Mouse (Mus musculus) adrenal gland, postnatal 4 days (tissue): Measurements from ENCODE around the gene Aldoc. TPM values are rescaled to one million over a fixed set of nuclear protein-coding genes. Genes with fewer than 3 reads are reported as not detected.

Source experiments
- DNase-seq, 2 experiments: peaks; one replicate each; pipeline ENCODE4 v3.0.0; 2021 to 2022; ENCODE audit warnings: low spot score in 2 of 2, mixed read lengths in 2 of 2
- total RNA-seq, 2 experiments: library from RNA; stranded (reverse); gene quantifications; 2 replicates each; pipeline ENCODE4 v1.2.3; 2021

Gene Aldoc
- total RNA-seq, 2 experiments from 2014 or later, result 15.3 to 16.2 TPM

- no peak for DNase-seq
These were observed 5.8 kb downstream of the Aldoc start for GRCm38 (mm10) chr11:78328512-78329056.

- DNase-seq, result no peak
These were observed 9.9 kb downstream of the Aldoc start for GRCm38 (mm10) chr11:78332676-78333075.

- DNase-seq, result no peak
These were observed 11.2 kb downstream of the Aldoc start for GRCm38 (mm10) chr11:78333992-78334391.

GRCm38 (mm10) chr11:78337040-78337439 lies 14.3 kb downstream of the Aldoc start:
- DNase-seq, result no peak

DNA sequence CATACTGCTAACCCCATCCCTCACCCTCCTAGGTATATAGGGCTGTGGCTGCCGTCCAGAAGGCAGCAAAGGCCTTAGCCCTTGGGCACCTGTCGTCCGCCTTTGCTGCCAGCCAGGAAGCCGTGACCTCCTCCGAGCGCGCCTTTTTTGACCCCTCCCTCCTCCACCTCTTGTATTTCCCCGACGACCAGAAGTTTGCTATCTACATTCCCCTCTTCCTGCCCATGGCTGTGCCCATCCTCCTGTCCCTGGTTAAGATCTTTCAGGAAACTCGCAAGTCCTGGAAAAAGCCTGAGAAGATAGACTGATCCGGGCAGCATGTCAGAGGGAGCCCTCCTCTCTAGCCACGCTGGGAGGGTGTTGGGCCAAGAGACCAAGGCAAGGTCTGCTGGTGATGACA lies 18.9 kb downstream of the Aldoc start:
- no peak for DNase-seq

DNA sequence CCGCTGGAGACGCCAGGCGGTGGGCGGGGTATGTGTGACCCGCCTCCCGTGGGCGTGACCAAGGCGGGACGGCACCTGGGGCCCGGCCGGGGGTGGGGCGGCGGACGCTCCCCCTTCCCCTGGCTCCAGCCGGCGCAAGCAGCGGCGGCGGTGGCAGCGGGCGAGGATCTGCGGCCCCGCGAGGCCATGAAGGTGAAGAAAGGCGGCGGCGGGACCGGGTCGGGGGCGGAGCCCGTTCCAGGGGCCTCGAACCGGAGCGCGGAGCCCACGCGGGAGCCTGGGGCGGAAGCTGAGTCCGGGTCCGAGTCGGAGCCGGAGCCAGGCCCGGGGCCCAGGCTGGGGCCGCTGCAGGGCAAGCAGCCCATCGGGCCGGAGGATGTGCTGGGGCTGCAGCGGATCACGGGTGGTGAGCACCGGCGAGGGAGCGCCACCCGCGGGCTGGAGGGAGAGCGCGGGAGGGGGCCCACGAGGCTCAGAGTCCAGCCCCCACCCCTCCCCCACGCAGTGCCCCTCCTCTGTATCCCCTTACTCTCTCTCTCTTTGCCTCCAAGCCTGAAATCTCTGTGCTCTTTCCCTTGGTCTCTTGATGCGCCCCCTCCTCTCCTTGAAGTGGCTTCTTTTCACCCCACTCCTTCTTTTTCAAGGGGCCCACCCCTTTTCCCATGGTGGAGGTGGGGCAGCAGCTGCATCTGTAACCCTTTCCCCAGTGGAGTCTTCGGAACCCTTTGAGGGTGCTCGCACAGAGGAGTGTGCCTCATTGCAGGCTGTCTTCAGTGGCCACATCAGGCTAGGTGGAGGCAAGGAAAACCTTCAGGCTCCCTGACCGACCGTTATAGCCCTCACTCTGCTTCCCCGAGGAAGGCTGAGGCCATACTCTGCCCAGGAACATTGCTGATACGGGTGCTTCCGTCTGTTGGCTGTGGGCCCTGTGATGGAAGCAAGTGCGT lies 20.9 kb downstream of the Aldoc start, which contains the start of gene Unc119:
Unc119 (plus strand) TSS at position 102 of the 947 bp plus-strand sequence.
- peak; percentile 67 to 68 for DNase-seq

GRCm38 (mm10) chr11:78344328-78344889 lies 21.6 kb downstream of the Aldoc start:
- no peak for DNase-seq

DNA sequence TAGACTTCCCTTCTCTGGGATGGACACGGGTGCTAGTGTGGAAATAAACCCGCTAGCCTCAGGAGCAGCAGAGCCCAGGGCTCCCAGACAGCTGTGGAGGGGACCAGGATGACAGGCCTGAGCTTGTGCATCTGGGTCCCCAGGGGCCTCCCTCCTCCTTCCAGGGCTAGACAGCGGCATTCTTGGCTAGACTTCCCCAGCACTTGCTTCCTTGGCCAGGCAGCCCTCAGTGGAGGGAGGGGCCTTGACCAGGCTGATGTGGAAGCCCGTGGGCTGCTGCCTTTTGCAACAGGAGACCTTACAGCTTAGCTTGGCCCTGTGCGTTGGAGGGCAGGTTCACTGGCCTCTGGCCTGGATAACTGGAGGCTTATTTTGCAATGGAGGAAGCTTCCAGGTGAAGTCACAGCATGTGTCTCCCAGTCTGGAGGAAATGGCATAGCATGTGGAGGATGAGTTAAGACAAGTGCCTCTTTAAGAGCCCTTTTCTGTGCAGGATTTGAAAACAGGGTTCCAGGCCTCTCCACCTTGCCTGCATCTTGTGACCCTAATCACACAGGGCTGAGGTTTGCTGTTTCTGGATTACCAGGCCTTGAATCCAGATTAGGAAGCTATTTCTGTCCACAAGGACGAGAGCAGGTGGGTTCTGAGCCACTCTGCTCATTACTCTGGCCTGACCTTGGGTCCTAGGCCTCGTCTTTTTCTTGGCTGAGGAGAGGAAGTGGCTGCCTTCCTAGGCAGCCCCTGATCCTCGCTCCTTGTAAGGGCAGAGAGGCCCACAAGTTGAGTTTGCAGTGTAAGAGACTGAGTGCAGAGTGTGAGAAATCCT lies 22.3 kb downstream of the Aldoc start:
- DNase-seq, result no peak

DNA sequence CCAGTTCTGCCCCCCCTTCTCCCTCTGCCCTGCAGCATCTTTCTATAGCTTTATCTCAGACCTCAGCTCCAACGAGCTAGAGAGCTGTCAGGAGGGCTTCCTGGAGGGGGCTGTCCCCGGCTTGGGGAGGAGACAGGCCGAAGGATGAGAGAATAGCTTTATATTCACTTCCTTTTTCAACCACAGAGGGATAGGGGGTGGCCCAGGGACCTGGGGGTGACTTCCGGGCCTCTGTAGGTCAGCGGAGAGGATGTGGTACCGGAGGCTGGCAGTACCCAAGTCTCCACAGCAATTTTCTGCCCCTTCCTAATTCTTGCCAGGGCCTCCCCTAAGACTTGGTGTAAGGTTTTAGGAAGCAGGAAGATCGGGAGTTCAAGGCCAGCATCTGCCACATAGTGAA lies 23.0 kb downstream of the Aldoc start:
- DNase-seq, result no peak

DNA sequence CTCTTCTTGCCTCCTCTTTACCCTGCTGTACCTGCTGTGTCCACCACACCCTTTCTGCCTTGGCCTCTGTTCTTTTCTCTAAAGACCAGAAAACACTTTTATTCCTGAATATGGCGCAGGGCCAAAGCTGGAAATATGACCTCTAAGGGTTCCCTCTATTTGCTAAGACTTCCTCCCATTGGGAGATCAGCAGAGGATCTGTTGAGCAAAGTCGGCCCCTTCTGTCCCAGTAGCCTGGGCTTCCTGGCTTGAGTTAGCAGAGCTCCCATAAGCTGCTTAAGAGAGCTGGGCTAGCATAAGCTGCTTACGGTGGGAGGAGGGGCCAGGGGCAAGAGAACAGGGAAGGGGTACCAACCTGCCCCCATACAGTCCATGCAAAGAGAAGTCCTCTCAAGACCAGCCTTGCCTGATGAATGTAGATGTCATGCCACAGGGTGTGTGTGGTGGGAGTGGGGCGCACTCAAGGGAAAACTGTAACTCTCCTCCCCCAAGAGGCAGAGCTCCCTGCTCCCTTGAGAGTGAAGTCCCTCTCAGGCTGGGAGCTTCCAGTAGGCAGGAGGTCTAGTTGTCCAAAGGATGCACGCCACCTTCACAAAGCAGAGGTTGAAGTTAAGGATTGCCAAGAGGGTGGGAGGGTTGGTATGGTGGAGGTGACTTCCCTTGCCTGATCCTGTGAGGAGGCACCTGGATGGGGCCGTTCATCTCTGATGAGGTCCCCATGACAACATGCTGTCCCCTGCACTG lies 23.7 kb downstream of the Aldoc start:
- DNase-seq, result no peak

- DNase-seq, result no peak
These were observed 24.4 kb downstream of the Aldoc start for GRCm38 (mm10) chr11:78347070-78347754.

- no peak for DNase-seq
These were observed 25.1 kb downstream of the Aldoc start for GRCm38 (mm10) chr11:78347908-78348307.

GRCm38 (mm10) chr11:78348474-78348873 lies 25.7 kb downstream of the Aldoc start:
- no peak for DNase-seq

- no peak for DNase-seq
These were observed 26.9 kb downstream of the Aldoc start for GRCm38 (mm10) chr11:78349441-78350358.

DNA sequence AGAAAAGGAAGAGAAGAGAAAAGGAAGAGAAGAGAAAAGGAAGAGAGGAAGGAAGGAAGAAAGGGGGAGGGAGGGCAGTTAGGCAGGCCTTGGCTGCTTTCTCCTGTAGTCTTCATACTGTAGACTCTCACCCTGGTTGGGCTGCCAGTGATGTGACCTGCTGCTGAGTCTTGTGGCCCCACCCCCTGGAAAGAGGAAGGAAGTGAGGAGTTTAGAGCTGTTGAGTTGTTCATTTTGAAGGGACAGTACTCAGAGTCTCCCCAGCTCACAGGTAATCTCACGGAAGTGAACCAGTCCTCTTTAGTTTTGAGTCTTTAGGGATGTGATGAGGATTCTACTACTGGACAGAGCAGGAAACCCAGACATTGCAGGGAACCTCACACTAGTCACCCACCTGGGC lies 30.3 kb downstream of the Aldoc start:
- DNase-seq, result no peak

DNA sequence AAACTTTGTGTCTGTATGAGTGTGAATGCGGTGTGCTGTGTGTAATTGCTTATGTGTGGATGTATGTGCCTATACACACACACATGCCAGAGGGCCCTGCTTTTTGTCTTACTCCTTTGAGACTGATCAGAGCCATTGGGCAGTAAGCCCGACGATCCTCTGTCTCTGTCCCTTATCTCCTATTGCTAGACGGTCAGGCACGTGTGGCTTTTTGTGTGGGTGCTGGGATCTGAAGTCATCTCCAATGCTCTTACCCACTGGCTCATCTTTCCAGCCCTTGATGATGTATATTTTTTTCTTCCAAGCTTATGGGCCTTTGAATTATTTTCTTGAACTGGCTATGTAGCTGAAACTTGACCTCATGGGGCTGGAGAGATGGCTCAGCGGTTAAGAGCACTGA lies 32.1 kb downstream of the Aldoc start:
- DNase-seq, result no peak

- peak in 1 of 2 experiments; percentile 64 for DNase-seq
These were observed 32.9 kb downstream of the Aldoc start for GRCm38 (mm10) chr11:78355471-78356238.
